Mouse (Mus musculus): ENCODE measurements around the gene Tiparp. TPM values are rescaled to one million over a fixed set of nuclear protein-coding genes. Genes with fewer than 3 reads are reported as not detected.

Tiparp gene
- polyA plus RNA-seq, 1 experiment from 2014 or later = 7.3 TPM

- ATAC-seq (ENCODE audit: low read depth) (no peak), DNase-seq (no peak)
- no peaks in the 10 kb centered on the region for H3K27me3 ChIP-seq
- H3K4me2 ChIP-seq = no peak overlapping the region
- WGBS (ENCODE audit: insufficient replicate concordance) = 69% methylated on average over 9 of the region's 9 CpGs
- no peak overlapping the region for H3K27ac ChIP-seq
- H3K4me1 ChIP-seq (replicated peaks) = no peaks in the 10 kb centered on the region; the same call in 1 of the 2 replicates
- no peak overlapping the region for H3K9ac ChIP-seq
- no peak overlapping the region for H3K4me3 ChIP-seq (replicated peaks)
- H3K36me3 ChIP-seq = no peaks in the 10 kb centered on the region
- H3K9me3 ChIP-seq (replicated peaks) = no peaks in the 10 kb centered on the region
Observed at GRCm38 (mm10) chr3:65562212-65562611, 34.0 kb downstream of the Tiparp start.

- Histone ChIP-seq H3K27me3 (no peaks in the 10 kb centered on the region), H3K9ac (no peak overlapping the region), H3K4me2 (no peak overlapping the region), H3K9me3 (replicated peaks) (no peaks in the 10 kb centered on the region), H3K4me3 (replicated peaks) (no peak overlapping the region), H3K27ac (no peak overlapping the region), H3K4me1 (replicated peaks) (no peaks in the 10 kb centered on the region; the same call in 1 of the 2 replicates), H3K36me3 (no peaks in the 10 kb centered on the region)
- ATAC-seq (ENCODE audit: low read depth) (no peak), DNase-seq (no peak)
- 72% methylated on average over 3 of the region's 3 CpGs for WGBS (ENCODE audit: insufficient replicate concordance)
Observed at GRCm38 (mm10) chr3:65562694-65563093, 34.5 kb downstream of the Tiparp start.

- no peaks in the 10 kb centered on the region for H3K27me3 ChIP-seq
- peak; percentile 71 for ATAC-seq (ENCODE audit: low read depth)
- H3K27ac ChIP-seq = no peak overlapping the region
Observed at GRCm38 (mm10) chr3:65563926-65564624, 35.9 kb downstream of the Tiparp start.

GRCm38 (mm10) chr3:65565632-65566300, 37.6 kb downstream of the Tiparp start:
- WGBS (ENCODE audit: insufficient replicate concordance) = 57% methylated on average over 9 of the region's 9 CpGs
- no peak for ATAC-seq (ENCODE audit: low read depth)
- H3K9me3 ChIP-seq (replicated peaks) = no peaks in the 10 kb centered on the region
- no peak overlapping the region for H3K4me3 ChIP-seq (replicated peaks)
- no peaks in the 10 kb centered on the region for H3K27me3 ChIP-seq
- H3K36me3 ChIP-seq = no peaks in the 10 kb centered on the region
- no peak overlapping the region for H3K9ac ChIP-seq
- H3K27ac ChIP-seq = no peak overlapping the region
- DNase-seq = no peak
- H3K4me2 ChIP-seq = no peak overlapping the region
- H3K4me1 ChIP-seq (replicated peaks) = no peaks in the 10 kb centered on the region; the same call in 1 of the 2 replicates

More at GRCm38 (mm10) chr3:65563926-65564624, 35.9 kb downstream of the Tiparp start:
- no peak overlapping the region for H3K4me2 ChIP-seq
- no peak overlapping the region for H3K4me3 ChIP-seq (replicated peaks)
- DNase-seq = no peak
- no peaks in the 10 kb centered on the region for H3K36me3 ChIP-seq
- no peaks in the 10 kb centered on the region; the same call in 1 of the 2 replicates for H3K4me1 ChIP-seq (replicated peaks)
- 58% methylated on average over 6 of the region's 6 CpGs for WGBS (ENCODE audit: insufficient replicate concordance)
- no peaks in the 10 kb centered on the region for H3K9me3 ChIP-seq (replicated peaks)
- no peak overlapping the region for H3K9ac ChIP-seq

GRCm38 (mm10) chr3:65569941-65570340, 41.7 kb downstream of the Tiparp start:
- Histone ChIP-seq H3K4me1 (replicated peaks) (no peaks in the 10 kb centered on the region), H3K27ac (no peak overlapping the region), H3K4me3 (replicated peaks) (no peak overlapping the region), H3K4me2 (no peak overlapping the region), H3K27me3 (no peaks in the 10 kb centered on the region), H3K36me3 (no peaks in the 10 kb centered on the region), H3K9ac (no peak overlapping the region), H3K9me3 (replicated peaks) (no peaks in the 10 kb centered on the region)
- no peak for ATAC-seq (ENCODE audit: low read depth)
- DNase-seq = no peak

GRCm38 (mm10) chr3:65573516-65573915, 45.3 kb downstream of the Tiparp start:
- no peak overlapping the region for H3K27ac ChIP-seq
- no peak overlapping the region for H3K9ac ChIP-seq
- no peaks in the 10 kb centered on the region for H3K4me1 ChIP-seq (replicated peaks)
- ATAC-seq (ENCODE audit: low read depth) (no peak), DNase-seq (no peak)
- no peaks in the 10 kb centered on the region for H3K27me3 ChIP-seq
- H3K4me3 ChIP-seq (replicated peaks) = no peak overlapping the region
- no peak overlapping the region for H3K4me2 ChIP-seq
- no peaks in the 10 kb centered on the region for H3K9me3 ChIP-seq (replicated peaks)
- no peaks in the 10 kb centered on the region for H3K36me3 ChIP-seq
- WGBS (ENCODE audit: insufficient replicate concordance) = 51% methylated on average over 3 of the region's 3 CpGs

- H3K27ac ChIP-seq = no peak overlapping the region
- WGBS (ENCODE audit: insufficient replicate concordance) = 72% methylated on average over 3 of the region's 3 CpGs
- H3K4me2 ChIP-seq = no peak overlapping the region
- no peaks in the 10 kb centered on the region for H3K9me3 ChIP-seq (replicated peaks)
- no peak overlapping the region for H3K9ac ChIP-seq
- H3K4me3 ChIP-seq (replicated peaks) = no peak overlapping the region
- DNase-seq (no peak), ATAC-seq (ENCODE audit: low read depth) (no peak)
- no peaks in the 10 kb centered on the region for H3K27me3 ChIP-seq
- 0 out of 2 replicates have a peak, but pooled peaks cover 5% of the 10 kb centered on the region for H3K4me1 ChIP-seq (replicated peaks)
- H3K36me3 ChIP-seq = no peaks in the 10 kb centered on the region
Observed at GRCm38 (mm10) chr3:65577602-65578001, 49.4 kb downstream of the Tiparp start.

GRCm38 (mm10) chr3:65579260-65579921, 51.2 kb downstream of the Tiparp start:
- ATAC-seq (ENCODE audit: low read depth) (no peak; the same call in 1 of the 2 replicates), DNase-seq (no peak)
- Histone ChIP-seq H3K9ac (no peak overlapping the region), H3K27me3 (no peaks in the 10 kb centered on the region), H3K36me3 (no peaks in the 10 kb centered on the region), H3K4me1 (replicated peaks) (0 out of 2 replicates have a peak, but pooled peaks cover 5% of the 10 kb centered on the region), H3K4me2 (no peak overlapping the region), H3K9me3 (replicated peaks) (no peaks in the 10 kb centered on the region), H3K27ac (no peak overlapping the region), H3K4me3 (replicated peaks) (no peak overlapping the region)
- WGBS (ENCODE audit: insufficient replicate concordance) = 58% methylated on average over 12 of the region's 12 CpGs

- WGBS (ENCODE audit: insufficient replicate concordance) = 66% methylated on average over 4 of the region's 4 CpGs
- no peak overlapping the region for H3K27ac ChIP-seq
- no peak overlapping the region for H3K9ac ChIP-seq
- no peaks in the 10 kb centered on the region for H3K36me3 ChIP-seq
- no peak overlapping the region for H3K4me2 ChIP-seq
- no peaks in the 10 kb centered on the region for H3K9me3 ChIP-seq (replicated peaks)
- peaks cover 8% of the 10 kb centered on the region; the same call in 1 of the 2 replicates for H3K4me1 ChIP-seq (replicated peaks)
- H3K4me3 ChIP-seq (replicated peaks) = no peak overlapping the region
- no peak for DNase-seq
- ATAC-seq (ENCODE audit: low read depth) = no peak
- H3K27me3 ChIP-seq = no peaks in the 10 kb centered on the region
Observed at GRCm38 (mm10) chr3:65581596-65581995, 53.4 kb downstream of the Tiparp start.

GRCm38 (mm10) chr3:65584329-65584728, 56.1 kb downstream of the Tiparp start:
- Histone ChIP-seq H3K36me3 (no peaks in the 10 kb centered on the region), H3K4me3 (replicated peaks) (no peak overlapping the region), H3K9ac (no peak overlapping the region), H3K4me2 (no peak overlapping the region), H3K27ac (no peak overlapping the region), H3K9me3 (replicated peaks) (no peaks in the 10 kb centered on the region), H3K27me3 (no peaks in the 10 kb centered on the region), H3K4me1 (replicated peaks) (peaks cover 11% of the 10 kb centered on the region; the same call in 1 of the 2 replicates)
- 59% methylated on average over 1 of the region's 1 CpGs for WGBS (ENCODE audit: insufficient replicate concordance)
- ATAC-seq (ENCODE audit: low read depth) = no peak
- no peak for DNase-seq

GRCm38 (mm10) chr3:65585291-65585690, 57.1 kb downstream of the Tiparp start:
- no peak overlapping the region for H3K9ac ChIP-seq
- H3K4me3 ChIP-seq (replicated peaks) = no peak overlapping the region
- H3K9me3 ChIP-seq (replicated peaks) = no peaks in the 10 kb centered on the region
- no peak for DNase-seq
- H3K27ac ChIP-seq = no peak overlapping the region
- no peak overlapping the region for H3K4me2 ChIP-seq
- H3K4me1 ChIP-seq (replicated peaks) = peaks cover 9% of the 10 kb centered on the region; the same call in 1 of the 2 replicates
- H3K36me3 ChIP-seq = no peaks in the 10 kb centered on the region
- no peak for ATAC-seq (ENCODE audit: low read depth)
- WGBS (ENCODE audit: insufficient replicate concordance) = 69% methylated on average over 8 of the region's 8 CpGs
- H3K27me3 ChIP-seq = no peaks in the 10 kb centered on the region

Data from liver, embryonic 13.5 days (tissue).